Mouse (Mus musculus) neural tube, embryonic 15.5 days (tissue): ENCODE data around the gene Rps6ka6. TPM values are rescaled to one million over a fixed set of nuclear protein-coding genes. Genes with fewer than 3 reads are reported as not detected.

Experiments
- ATAC-seq: fragments of 200-750 bp; cut with Nextera tagmentation; 2 replicates; pipeline ENCODE4 v1.8.0; 2017; ENCODE audit warnings: mild to moderate bottlenecking, moderate TSS enrichment, moderate library complexity; ENCODE audit not compliant: low FRiP score
- H3K27ac ChIP-seq: fragments of 300-500 bp; sonication (generic); replicated peaks from 2 replicates; pipeline ENCODE4 v1.5.1; 2015; ENCODE audit warnings: mild to moderate bottlenecking, inconsistent platforms
- H3K27me3 ChIP-seq: fragments of 300-500 bp; sonication (generic); replicated peaks from 2 replicates; pipeline ENCODE4 v1.6.1; 2015; ENCODE audit warnings: inconsistent platforms
- H3K36me3 ChIP-seq: fragments of 300-500 bp; sonication (generic); 2 replicates; pipeline ENCODE4 v1.6.1; 2015; ENCODE audit warnings: inconsistent platforms
- H3K4me1 ChIP-seq: fragments of 300-500 bp; sonication (generic); 2 replicates; pipeline ENCODE4 v1.6.1; 2015; ENCODE audit warnings: inconsistent platforms
- H3K4me2 ChIP-seq: fragments of 300-500 bp; sonication (generic); 2 replicates; pipeline ENCODE4 v1.6.1; 2015; ENCODE audit warnings: inconsistent platforms, mild to moderate bottlenecking, moderate library complexity
- H3K4me3 ChIP-seq: fragments of 300-500 bp; sonication (generic); replicated peaks from 2 replicates; pipeline ENCODE4 v1.5.1; 2015; ENCODE audit warnings: mild to moderate bottlenecking, inconsistent platforms
- H3K9ac ChIP-seq: fragments of 300-500 bp; sonication (generic); replicated peaks from 2 replicates; pipeline ENCODE4 v1.6.1; 2015; ENCODE audit warnings: mild to moderate bottlenecking, inconsistent platforms
- H3K9me3 ChIP-seq: fragments of 300-500 bp; sonication (generic); replicated peaks from 2 replicates; pipeline ENCODE4 v1.6.1; 2016; ENCODE audit warnings: inconsistent platforms
- WGBS: fragments of 180-500 bp; shearing (Covaris S2); methylation state at CpG from one replicate; pipeline ENCODE4 v1.1.7; 2015; ENCODE audit warnings: mixed read lengths; 5-methylcytosine and 5-hydroxymethylcytosine counted together
- polyA plus RNA-seq: library from polyadenylated mRNA; unstranded; fragments of >200 nt; fragmentation: Nextera tagmentation; extraction: Ambion mirVana; gene quantifications from 2 replicates; pipeline ENCODE4 v1.2.1, GENCODE M21; 2015

Gene Rps6ka6
- polyA plus RNA-seq, 1 experiment from 2014 or later: 29.0 TPM

- Histone ChIP-seq H3K4me1 (no peaks in the 10 kb centered on the region), H3K9me3 (no peaks in the 10 kb centered on the region), H3K4me2 (no peak overlapping the region), H3K27ac (no peak overlapping the region), H3K36me3 (no peaks in the 10 kb centered on the region), H3K27me3 (no peaks in the 10 kb centered on the region), H3K9ac (no peak overlapping the region), H3K4me3 (no peak overlapping the region)
- ATAC-seq: no peak
- WGBS: 53% methylated on average over 1 of the region's 1 CpGs
Measured at GRCm38 (mm10) chrX:111374177-111374576, 163.6 kb downstream of the Rps6ka6 start.

Other genes with a start within 250 kb of the Rps6ka6 start
- 1.7 TPM in 2 replicates for gene Hdx, start 159.1 kb upstream of the Rps6ka6 start, polyA plus RNA-seq